Mouse (Mus musculus): ENCODE results near the gene Numa1.
"Not testable (repeated sequence)": the region's sequence is repeated elsewhere in the genome, so short reads cannot be mapped to it uniquely, and the experiment has no call there.

The Numa1 gene

DNA sequence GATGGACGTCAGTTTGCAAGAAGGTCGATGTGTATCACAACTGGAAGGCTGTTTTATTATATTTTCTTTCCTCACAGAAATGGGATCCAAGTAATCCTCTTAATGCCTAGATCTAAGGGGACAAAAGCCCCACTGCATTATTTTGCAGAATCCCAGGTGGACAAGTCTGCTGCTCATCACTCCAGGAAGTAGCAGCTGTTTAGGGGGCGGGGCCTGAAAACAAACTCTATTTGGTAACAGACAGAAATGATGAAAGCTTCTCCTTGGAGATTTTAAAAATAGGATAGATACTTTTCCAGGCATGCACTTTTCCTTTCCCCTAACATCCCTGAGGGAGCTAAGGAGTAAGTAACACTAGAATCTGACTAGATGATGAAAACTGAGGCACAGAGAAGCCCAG is 103.4 kb downstream of the Numa1 start:
- DNase-seq (ENCODE audit: extremely low spot score), result no peak

DNA sequence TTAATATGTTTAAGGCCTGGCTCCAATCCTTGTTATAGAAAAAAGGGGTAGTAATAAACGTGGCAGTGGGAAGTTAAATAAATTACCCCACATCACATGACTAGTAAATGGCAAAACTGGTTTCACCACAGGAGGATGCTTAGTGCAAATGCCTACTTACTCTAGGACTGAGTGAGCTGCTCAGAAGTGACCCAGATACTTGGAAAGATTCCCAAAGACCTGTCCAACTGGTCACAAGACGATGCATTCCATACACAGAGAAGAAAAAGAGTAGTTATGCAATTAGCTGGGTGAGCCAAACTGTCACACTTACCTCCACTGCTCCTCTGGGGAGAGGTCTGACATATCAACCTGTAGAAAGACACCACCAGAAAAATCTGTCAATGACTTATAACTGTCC is 108.4 kb downstream of the Numa1 start:
- no peak for DNase-seq (ENCODE audit: extremely low spot score)

DNA sequence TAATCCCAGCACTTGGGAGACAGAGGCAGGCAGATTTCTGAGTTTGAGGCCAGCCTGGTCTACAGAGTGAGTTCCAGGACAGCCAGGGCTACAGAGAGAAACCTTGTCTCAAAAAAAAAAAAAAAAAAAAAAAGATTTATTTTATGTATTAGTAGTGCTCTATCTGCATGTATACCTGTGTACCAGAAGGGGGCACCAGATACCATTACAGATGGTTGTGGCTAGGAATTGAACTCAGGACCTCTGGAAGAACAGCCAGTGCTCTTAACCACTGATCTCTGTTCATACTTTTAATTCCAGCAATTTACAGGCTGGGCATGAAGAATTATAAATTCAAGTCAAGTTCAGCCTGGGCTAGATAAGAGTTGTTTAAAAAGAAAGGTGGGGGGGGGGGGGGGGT is 114.6 kb downstream of the Numa1 start:
- DNase-seq (ENCODE audit: extremely low spot score), result not testable (repeated sequence)

GRCm38 (mm10) chr7:102061353-102061752 is 127.4 kb downstream of the Numa1 start:
- no peak for DNase-seq (ENCODE audit: extremely low spot score)

GRCm38 (mm10) chr7:102062203-102062602 is 128.3 kb downstream of the Numa1 start:
- DNase-seq (ENCODE audit: extremely low spot score), result no peak

GRCm38 (mm10) chr7:102063891-102064290 is 130.0 kb downstream of the Numa1 start:
- no peak for DNase-seq (ENCODE audit: extremely low spot score)
